Mouse (Mus musculus): ENCODE data around the gene Pemt. TPM values are rescaled to one million over a fixed set of nuclear protein-coding genes. Genes with fewer than 3 reads are reported as not detected.

The Pemt gene
- polyA plus RNA-seq (2017; shearing (Covaris generic)) = 1 to 10 TPM in 1 of 2 experiments, under 1 TPM in 1; 0.60 to 3.1 TPM

GRCm38 (mm10) chr11:60046058-60046735 is at the start of gene Pemt:
Gene Pemt (minus strand): TSS chr11:60046489.

GRCm38 (mm10) chr11:59964818-59965217 is 81.5 kb downstream of the Pemt start, which contains the start of gene Rasd1:
Gene Rasd1 (minus strand): TSS chr11:59964944.

GRCm38 (mm10) chr11:59947752-59948400 is 98.4 kb downstream of the Pemt start, which contains the start of gene Med9:
Gene Med9 (plus strand): TSS chr11:59948206.

Other genes with a start within 250 kb of the Pemt start
- 10 to 100 TPM; 56.5 to 59.7 TPM for gene Flcn, start 236.5 kb downstream of the Pemt start, polyA plus RNA-seq (2017; shearing (Covaris generic))
- gene Nt5m, start 207.0 kb downstream of the Pemt start, polyA plus RNA-seq (2017; shearing (Covaris generic)) = 10 to 100 TPM; 13.8 to 19.0 TPM
- 10 to 100 TPM; 89.8 to 96.0 TPM for gene Cops3, start 206.7 kb downstream of the Pemt start, polyA plus RNA-seq (2017; shearing (Covaris generic))
- gene Med9, start 98.3 kb downstream of the Pemt start, polyA plus RNA-seq (2017; shearing (Covaris generic)) = 10 to 100 TPM; 15.7 to 18.2 TPM
- gene Rasd1, start 81.5 kb downstream of the Pemt start, polyA plus RNA-seq (2017; shearing (Covaris generic)) = 1 to 10 TPM in 1 of 2 experiments, not detected in 1; 1.1 TPM
- 10 to 100 TPM; 21.9 to 22.0 TPM for gene Rai1, start 58.5 kb upstream of the Pemt start, polyA plus RNA-seq (2017; shearing (Covaris generic))
- 10 to 100 TPM; 58.0 to 70.1 TPM for gene Srebf1, start 176.1 kb upstream of the Pemt start, polyA plus RNA-seq (2017; shearing (Covaris generic))

Measured in inflammation-experienced regulatory T-cells (primary cell).